Mouse (Mus musculus) thymus, adult 2 months (tissue): ENCODE measurements at regions not wholly inside any gene's neighbourhood (a gene's known extent, or its start where the extent isn't known, plus 50 kb on each side); places are given as distances from the start of the nearest gene placed in this dataset.

Source experiments
- CTCF ChIP-seq: fragments of 200-500 bp; IDR thresholded peaks from 2 replicates; pipeline ENCODE4 v1.5.1; 2012; ENCODE audit warnings: mild to moderate bottlenecking, control low read depth, low read length, moderate library complexity, borderline replicate concordance; ENCODE audit not compliant: control insufficient read depth, poor library complexity, insufficient read depth; ENCODE audit errors: extremely low read depth
- POLR2A ChIP-seq: fragments of 200-500 bp; IDR thresholded peaks from 2 replicates; pipeline ENCODE4 v1.6.1; 2012; ENCODE audit warnings: mild to moderate bottlenecking, low read length, control low read depth, moderate library complexity; ENCODE audit not compliant: control insufficient read depth, poor library complexity, insufficient read depth; ENCODE audit errors: extremely low read depth

DNA sequence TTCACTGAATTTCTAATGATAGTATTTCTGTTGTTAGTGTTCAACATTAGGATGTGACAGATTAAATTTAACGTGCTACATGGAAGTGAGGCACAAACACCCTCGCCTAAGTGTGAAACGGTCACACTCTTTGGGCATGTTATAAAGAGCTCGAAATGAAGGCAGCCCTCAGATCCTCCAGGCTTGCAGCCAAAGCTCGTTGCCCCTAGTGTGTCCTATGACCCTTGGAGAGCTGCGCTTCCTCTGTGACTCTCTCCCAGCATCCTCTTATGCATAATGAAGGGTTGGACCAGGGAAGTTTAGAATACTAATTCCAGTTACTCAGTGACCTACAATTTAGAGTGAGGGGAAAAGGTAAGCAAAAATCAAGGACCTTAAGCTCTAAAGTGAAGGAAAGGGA, 92.4 kb upstream of the Spred1 start:
- TF ChIP-seq CTCF (no peak), POLR2A (no peak)
